Mouse (Mus musculus): ENCODE results near the gene Tas1r3. TPM values are rescaled to one million over a fixed set of nuclear protein-coding genes. Genes with fewer than 3 reads are reported as not detected.

Tas1r3 gene
- polyA plus RNA-seq, 1 experiment: 0.08 TPM

- Histone ChIP-seq H3ac (ENCODE audit: control insufficient read depth, insufficient read length, low read depth) (peak within 1 kb of the TSS; percentile 81), H3K27me3 (ENCODE audit: control insufficient read depth, insufficient read depth, insufficient read length) (no peaks in the 10 kb centered on the region), H3K4me3 (ENCODE audit: insufficient read depth, poor library complexity, severe bottlenecking) (peak within 1 kb of the TSS; percentile 76), H3K36me3 (ENCODE audit: control insufficient read depth, insufficient read depth) (peaks cover 14% of the 10 kb centered on the region), H3K79me3 (ENCODE audit: low read depth) (peaks cover 44% of the 10 kb centered on the region), H3K79me2 (ENCODE audit: control insufficient read depth, insufficient read depth) (peaks cover 46% of the 10 kb centered on the region)
- TF ChIP-seq CEBPB (IDR thresholded peaks at IDR 0.05; ENCODE audit: low read depth): no peak
- TF ChIP-seq CTCF (IDR thresholded peaks at IDR 0.05; ENCODE audit: control insufficient read depth, insufficient read depth, insufficient read length): peak; percentile 90
- TF ChIP-seq MYOD1 (IDR thresholded peaks at IDR 0.05; ENCODE audit: control insufficient read depth, insufficient read length, low read depth): no peak
- no peak for TF ChIP-seq MAX (IDR thresholded peaks at IDR 0.05)
- TF ChIP-seq FOSL1 (IDR thresholded peaks at IDR 0.05; ENCODE audit: insufficient read depth, low read length, poor library complexity, severe bottlenecking): no peak
Measured at GRCm38 (mm10) chr4:155846871-155847578, 16.1 kb downstream of the Tas1r3 start, which contains the start of gene Dvl1. Gene Dvl1, plus strand, starts transcription at chr4:155847402.

DNA sequence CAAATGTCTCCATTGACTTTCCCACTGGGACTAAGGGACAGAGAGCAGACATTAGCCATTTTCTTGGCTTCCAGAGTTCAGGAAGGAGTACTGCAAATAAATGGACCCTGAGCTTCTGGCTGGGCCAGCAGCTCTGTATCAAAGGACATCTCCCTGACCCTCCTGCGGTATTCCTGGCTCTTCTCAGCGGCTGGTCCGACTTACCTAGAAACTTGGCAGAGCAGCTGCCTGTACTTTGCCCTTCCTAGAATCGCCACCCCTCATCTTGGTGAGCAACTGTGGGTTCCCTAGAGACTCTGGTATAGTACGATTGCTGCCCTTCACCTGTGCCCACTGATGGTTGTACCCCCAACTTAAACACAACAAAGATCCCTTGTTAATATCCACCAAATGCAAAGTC lies 19.9 kb downstream of the Tas1r3 start:
- Histone ChIP-seq H3K79me2 (ENCODE audit: control insufficient read depth, insufficient read depth) (peaks cover 22% of the 10 kb centered on the region), H3K4me3 (ENCODE audit: insufficient read depth, poor library complexity, severe bottlenecking) (no peak overlapping the region), H3K79me3 (ENCODE audit: low read depth) (peaks cover 10% of the 10 kb centered on the region), H3K27me3 (ENCODE audit: control insufficient read depth, insufficient read depth, insufficient read length) (no peaks in the 10 kb centered on the region), H3K36me3 (ENCODE audit: control insufficient read depth, insufficient read depth) (peaks cover 9% of the 10 kb centered on the region), H3ac (ENCODE audit: control insufficient read depth, insufficient read length, low read depth) (no peak overlapping the region)
- TF ChIP-seq MYOG (IDR thresholded peaks at IDR 0.05; ENCODE audit: control insufficient read depth, extremely low read depth, insufficient read length) (no peak), FOSL1 (IDR thresholded peaks at IDR 0.05; ENCODE audit: insufficient read depth, low read length, poor library complexity, severe bottlenecking) (no peak), USF1 (IDR thresholded peaks at IDR 0.05; ENCODE audit: low read depth) (no peak), MAX (IDR thresholded peaks at IDR 0.05) (no peak), CEBPB (IDR thresholded peaks at IDR 0.05; ENCODE audit: low read depth) (no peak), CTCF (IDR thresholded peaks at IDR 0.05; ENCODE audit: control insufficient read depth, insufficient read depth, insufficient read length) (no peak), MYOD1 (IDR thresholded peaks at IDR 0.05; ENCODE audit: control insufficient read depth, insufficient read length, low read depth) (no peak)

- Histone ChIP-seq H3K27me3 (ENCODE audit: control insufficient read depth, insufficient read depth, insufficient read length) (no peaks in the 10 kb centered on the region), H3K36me3 (ENCODE audit: control insufficient read depth, insufficient read depth) (peaks cover 9% of the 10 kb centered on the region), H3K4me3 (ENCODE audit: insufficient read depth, poor library complexity, severe bottlenecking) (no peak overlapping the region), H3K79me3 (ENCODE audit: low read depth) (peaks cover 4% of the 10 kb centered on the region), H3K79me2 (ENCODE audit: control insufficient read depth, insufficient read depth) (peaks cover 14% of the 10 kb centered on the region), H3ac (ENCODE audit: control insufficient read depth, insufficient read length, low read depth) (no peak overlapping the region)
- no peak for TF ChIP-seq CTCF (IDR thresholded peaks at IDR 0.05; ENCODE audit: control insufficient read depth, insufficient read depth, insufficient read length)
- TF ChIP-seq CEBPB (IDR thresholded peaks at IDR 0.05; ENCODE audit: low read depth): no peak
Measured at GRCm38 (mm10) chr4:155841651-155842270, 21.4 kb downstream of the Tas1r3 start.

- no peaks in the 10 kb centered on the region for H3K27me3 ChIP-seq (ENCODE audit: control insufficient read depth, insufficient read depth, insufficient read length)
- H3ac ChIP-seq (ENCODE audit: control insufficient read depth, insufficient read length, low read depth): peak overlapping the region; percentile 61
- H3K79me2 ChIP-seq (ENCODE audit: control insufficient read depth, insufficient read depth): peaks cover 14% of the 10 kb centered on the region
- H3K36me3 ChIP-seq (ENCODE audit: control insufficient read depth, insufficient read depth): peaks cover 9% of the 10 kb centered on the region
- TF ChIP-seq MYOD1 (IDR thresholded peaks at IDR 0.05; ENCODE audit: control insufficient read depth, insufficient read length, low read depth) (no peak), CTCF (IDR thresholded peaks at IDR 0.05; ENCODE audit: control insufficient read depth, insufficient read depth, insufficient read length) (peak; percentile 64)
- H3K79me3 ChIP-seq (ENCODE audit: low read depth): peaks cover 4% of the 10 kb centered on the region
- H3K4me3 ChIP-seq (ENCODE audit: insufficient read depth, poor library complexity, severe bottlenecking): peak overlapping the region; percentile 37
Measured at GRCm38 (mm10) chr4:155841003-155841454, 22.1 kb downstream of the Tas1r3 start.

DNA sequence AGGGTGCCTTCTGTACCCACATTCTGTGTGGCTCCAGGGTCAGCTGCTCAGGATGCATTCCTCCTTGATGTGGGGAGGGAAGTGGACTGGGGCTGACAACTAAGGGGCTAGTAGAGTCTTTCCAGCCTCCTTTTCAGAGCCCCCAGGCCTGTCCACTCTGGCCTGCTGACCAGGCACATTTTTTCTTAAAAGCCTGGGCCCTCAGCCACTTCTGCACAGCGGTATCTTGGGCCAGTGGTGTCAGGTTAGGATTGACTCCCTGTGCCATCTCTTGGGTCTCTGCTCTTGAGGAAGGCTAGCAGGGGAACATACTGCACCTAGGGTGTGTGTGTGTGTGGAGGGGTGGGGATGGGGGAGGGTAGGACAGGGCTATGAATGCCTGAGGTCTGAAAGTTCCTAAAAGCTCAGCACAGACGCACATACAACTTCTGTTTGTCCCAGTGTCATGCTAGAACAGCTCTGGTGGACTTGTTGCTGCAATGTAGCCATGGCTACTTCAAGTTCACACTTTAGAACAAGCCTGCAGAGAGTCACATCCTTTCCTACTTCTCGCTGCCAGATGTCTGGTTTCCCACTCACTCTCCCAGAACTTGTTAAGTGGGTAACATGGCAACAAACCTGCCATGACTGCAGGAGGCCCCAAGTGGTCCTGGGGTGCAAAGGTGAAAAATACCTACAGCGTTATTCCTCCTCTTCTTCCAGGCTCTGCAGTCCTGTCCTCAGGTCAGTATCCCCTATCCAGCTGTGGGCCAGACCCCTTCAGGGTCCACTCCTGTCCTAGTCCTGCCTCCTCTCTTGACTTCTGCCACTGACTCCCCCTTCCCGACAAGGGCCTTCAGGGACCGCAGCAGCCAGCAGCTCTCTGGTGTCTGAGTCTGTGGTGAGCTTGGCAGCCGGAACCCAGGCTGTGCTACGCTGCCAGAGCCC lies 22.8 kb downstream of the Tas1r3 start:
- peaks cover 4% of the 10 kb centered on the region for H3K79me3 ChIP-seq (ENCODE audit: low read depth)
- H3ac ChIP-seq (ENCODE audit: control insufficient read depth, insufficient read length, low read depth): peak overlapping the region; percentile 61
- H3K36me3 ChIP-seq (ENCODE audit: control insufficient read depth, insufficient read depth): peaks cover 9% of the 10 kb centered on the region
- H3K27me3 ChIP-seq (ENCODE audit: control insufficient read depth, insufficient read depth, insufficient read length): no peaks in the 10 kb centered on the region
- H3K4me3 ChIP-seq (ENCODE audit: insufficient read depth, poor library complexity, severe bottlenecking): peak overlapping the region; percentile 37
- no peak for TF ChIP-seq CEBPB (IDR thresholded peaks at IDR 0.05; ENCODE audit: low read depth)
- no peak for TF ChIP-seq FOSL1 (IDR thresholded peaks at IDR 0.05; ENCODE audit: insufficient read depth, low read length, poor library complexity, severe bottlenecking)
- no peak for TF ChIP-seq MYOD1 (IDR thresholded peaks at IDR 0.05; ENCODE audit: control insufficient read depth, insufficient read length, low read depth)
- TF ChIP-seq USF1 (IDR thresholded peaks at IDR 0.05; ENCODE audit: low read depth): no peak
- no peak for TF ChIP-seq MYOG (IDR thresholded peaks at IDR 0.05; ENCODE audit: control insufficient read depth, extremely low read depth, insufficient read length)
- TF ChIP-seq MAX (IDR thresholded peaks at IDR 0.05): no peak
- TF ChIP-seq CTCF (IDR thresholded peaks at IDR 0.05; ENCODE audit: control insufficient read depth, insufficient read depth, insufficient read length): no peak
- H3K79me2 ChIP-seq (ENCODE audit: control insufficient read depth, insufficient read depth): peaks cover 14% of the 10 kb centered on the region
